Mouse (Mus musculus) CD8-positive naive resting alpha-beta T cell, adult 57 days (primary cell): ENCODE data around the gene Gm17304. TPM values are rescaled to one million over a fixed set of nuclear protein-coding genes. Genes with fewer than 3 reads are reported as not detected.

Experiments used
- total RNA-seq: library from RNA; stranded (reverse); gene quantifications from one replicate; pipeline ENCODE4 v1.2.4, GENCODE M21; 2023

Gene Gm17304
- total RNA-seq: not detected

DNA sequence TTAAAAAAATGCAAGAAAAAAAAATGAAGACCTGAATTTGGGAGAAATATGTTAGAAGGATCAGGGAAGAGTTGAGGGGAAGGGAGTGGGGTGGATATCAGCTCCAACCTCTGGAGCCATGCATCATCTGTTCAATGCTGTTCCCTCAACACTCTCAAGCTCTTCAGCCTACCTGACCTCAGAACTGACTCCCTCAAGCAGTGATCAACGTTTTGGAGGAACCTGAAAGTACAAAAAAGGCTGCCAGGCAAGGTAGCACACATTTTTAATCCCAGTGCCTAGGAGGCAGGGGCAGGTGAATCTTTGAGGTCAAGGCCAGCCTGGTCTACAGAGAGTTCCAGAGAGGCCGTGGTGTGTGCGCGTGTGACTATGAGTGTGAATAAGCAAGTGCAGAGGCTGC lies at the start of gene Gm17304:
Gene Gm17304 (plus strand): TSS at position 301 of the 400 bp plus-strand sequence.

Other genes starting within 250 kb of the Gm17304 start
- not detected for gene Barhl2, start 150.9 kb upstream of the Gm17304 start, total RNA-seq
- gene Zfp644, start 88.2 kb downstream of the Gm17304 start, total RNA-seq: 187 TPM